Mouse (Mus musculus) neural tube, embryonic 14.5 days (tissue): ENCODE results near the gene Mrpl23. TPM values are rescaled to one million over a fixed set of nuclear protein-coding genes. Genes with fewer than 3 reads are reported as not detected.

ENCODE experiments used
- ATAC-seq: fragments of 200-750 bp; cut with Nextera tagmentation; 2 replicates; pipeline ENCODE4 v1.8.0; 2017; ENCODE audit warnings: low read depth, mild to moderate bottlenecking, moderate TSS enrichment, moderate library complexity
- H3K27ac ChIP-seq: fragments of 300-500 bp; sonication (generic); 2 replicates; pipeline ENCODE4 v1.5.1; 2014; ENCODE audit warnings: low read depth, mild to moderate bottlenecking, control low read depth, low read length, moderate library complexity, mixed read lengths
- H3K27me3 ChIP-seq: fragments of 300-500 bp; sonication (generic); 2 replicates; pipeline ENCODE4 v1.6.1; 2014; ENCODE audit warnings: low read length; ENCODE audit not compliant: control insufficient read depth, insufficient read depth
- H3K36me3 ChIP-seq: fragments of 300-500 bp; sonication (generic); 2 replicates; pipeline ENCODE4 v1.6.1; 2014; ENCODE audit warnings: low read length, mixed read lengths; ENCODE audit not compliant: control insufficient read depth, insufficient read depth
- H3K4me1 ChIP-seq: fragments of 300-500 bp; sonication (generic); 2 replicates; pipeline ENCODE4 v1.6.1; 2014; ENCODE audit warnings: low read length; ENCODE audit not compliant: control insufficient read depth, insufficient read depth
- H3K4me2 ChIP-seq: fragments of 300-500 bp; sonication (generic); 2 replicates; pipeline ENCODE4 v1.6.1; 2014; ENCODE audit warnings: mild to moderate bottlenecking, low read depth, low read length, control low read depth
- H3K4me3 ChIP-seq: fragments of 300-500 bp; sonication (generic); 2 replicates; pipeline ENCODE4 v1.5.1; 2014; ENCODE audit warnings: low read depth, low read length, control low read depth, mixed read lengths
- H3K9ac ChIP-seq: fragments of 300-500 bp; sonication (generic); replicated peaks from 2 replicates; pipeline ENCODE4 v1.6.1; 2014; ENCODE audit warnings: low read depth, mild to moderate bottlenecking, control low read depth, low read length, mixed read lengths
- H3K9me3 ChIP-seq: fragments of 300-500 bp; sonication (generic); 2 replicates; pipeline ENCODE4 v1.6.1; 2016; ENCODE audit warnings: low read length; ENCODE audit not compliant: control insufficient read depth
- WGBS: fragments of 180-500 bp; shearing (Covaris S2); extraction: QIAGEN DNeasy Blood & Tissue Kit; methylation state at CpG from one replicate; pipeline ENCODE4 v1.1.7; 2014; 5-methylcytosine and 5-hydroxymethylcytosine counted together
- polyA plus RNA-seq: library from polyadenylated mRNA; unstranded; fragments of >200 nt; fragmentation: Nextera tagmentation; extraction: Ambion mirVana; gene quantifications from 2 replicates; pipeline ENCODE4 v1.2.1, GENCODE M21; 2014

The Mrpl23 gene
- 16.0 and 21.4 TPM in 2 replicates for polyA plus RNA-seq

- peak; percentile 73 for ATAC-seq
- H3K4me3 ChIP-seq = peak within 1 kb of the TSS; percentile 73
Measured at GRCm38 (mm10) chr7:142532671-142533058, at the start of gene Mrpl23. Gene Mrpl23 (plus strand): TSS chr7:142532686.

GRCm38 (mm10) chr7:142483136-142483535 is 49.4 kb upstream of the Mrpl23 start:
- Histone ChIP-seq H3K4me1 (peaks cover 19% of the 10 kb centered on the region), H3K9me3 (no peaks in the 10 kb centered on the region), H3K9ac (no peak overlapping the region), H3K36me3 (no peaks in the 10 kb centered on the region), H3K4me3 (no peak overlapping the region), H3K4me2 (no peak overlapping the region), H3K27ac (no peak overlapping the region), H3K27me3 (no peaks in the 10 kb centered on the region)
- no peak for ATAC-seq
- WGBS = 60% methylated on average over 11 of the region's 11 CpGs

More at GRCm38 (mm10) chr7:142532671-142533058, at the start of gene Mrpl23:
- Histone ChIP-seq H3K36me3 (no peaks in the 10 kb centered on the region), H3K27me3 (no peaks in the 10 kb centered on the region), H3K4me2 (peak within 1 kb of the TSS; percentile 95), H3K9ac (peak within 1 kb of the TSS; percentile 75), H3K4me1 (peaks cover 4% of the 10 kb centered on the region; the same call in 1 of the 2 replicates), H3K9me3 (no peaks in the 10 kb centered on the region), H3K27ac (peak within 1 kb of the TSS; percentile 71)
- WGBS = 4% methylated on average over 17 of the region's 17 CpGs

- peaks cover 19% of the 10 kb centered on the region for H3K4me1 ChIP-seq
- H3K9me3 ChIP-seq = no peaks in the 10 kb centered on the region
- no peak overlapping the region for H3K4me2 ChIP-seq
- ATAC-seq = no peak
- H3K27me3 ChIP-seq = no peaks in the 10 kb centered on the region
- 81% methylated on average over 12 of the region's 12 CpGs for WGBS
- no peaks in the 10 kb centered on the region for H3K36me3 ChIP-seq
- H3K4me3 ChIP-seq = no peak overlapping the region
- H3K27ac ChIP-seq = no peak overlapping the region
- H3K9ac ChIP-seq = no peak overlapping the region
Measured at GRCm38 (mm10) chr7:142484780-142485179, 47.7 kb upstream of the Mrpl23 start.

- Histone ChIP-seq H3K9ac (no peak overlapping the region), H3K27ac (no peak overlapping the region), H3K4me3 (no peak overlapping the region), H3K4me2 (no peak overlapping the region), H3K4me1 (peaks cover 14% of the 10 kb centered on the region), H3K27me3 (no peaks in the 10 kb centered on the region), H3K9me3 (no peaks in the 10 kb centered on the region), H3K36me3 (no peaks in the 10 kb centered on the region)
- 59% methylated on average over 8 of the region's 8 CpGs for WGBS
- no peak for ATAC-seq
Measured at GRCm38 (mm10) chr7:142486751-142487162, 45.7 kb upstream of the Mrpl23 start.

GRCm38 (mm10) chr7:142487341-142487859 is 45.1 kb upstream of the Mrpl23 start:
- Histone ChIP-seq H3K36me3 (no peaks in the 10 kb centered on the region), H3K4me1 (peaks cover 8% of the 10 kb centered on the region), H3K4me2 (0 out of 2 replicates have a peak overlapping the region, but pooled peaks have one; percentile 19), H3K9me3 (no peaks in the 10 kb centered on the region), H3K27me3 (no peaks in the 10 kb centered on the region), H3K9ac (no peak overlapping the region), H3K4me3 (no peak overlapping the region), H3K27ac (peak overlapping the region; percentile 31; the same call in 1 of the 2 replicates)
- peak; percentile 78 for ATAC-seq
- WGBS = 5% methylated on average over 9 of the region's 9 CpGs

- H3K36me3 ChIP-seq = no peaks in the 10 kb centered on the region
- H3K27ac ChIP-seq = no peak overlapping the region
- H3K9ac ChIP-seq = no peak overlapping the region
- H3K4me3 ChIP-seq = no peak overlapping the region
- ATAC-seq = no peak
- H3K9me3 ChIP-seq = no peaks in the 10 kb centered on the region
- H3K27me3 ChIP-seq = no peaks in the 10 kb centered on the region
- 80% methylated on average over 3 of the region's 3 CpGs for WGBS
- no peak overlapping the region for H3K4me2 ChIP-seq
- peaks cover 7% of the 10 kb centered on the region for H3K4me1 ChIP-seq
Measured at GRCm38 (mm10) chr7:142488053-142488452, 44.4 kb upstream of the Mrpl23 start.

GRCm38 (mm10) chr7:142493535-142493934 is 39.0 kb upstream of the Mrpl23 start:
- no peaks in the 10 kb centered on the region for H3K4me1 ChIP-seq
- no peaks in the 10 kb centered on the region for H3K36me3 ChIP-seq
- no peaks in the 10 kb centered on the region for H3K9me3 ChIP-seq
- 72% methylated on average over 8 of the region's 8 CpGs for WGBS
- H3K27me3 ChIP-seq = no peaks in the 10 kb centered on the region
- H3K27ac ChIP-seq = no peak overlapping the region
- ATAC-seq = no peak
- no peak overlapping the region for H3K4me2 ChIP-seq
- H3K9ac ChIP-seq = no peak overlapping the region
- no peak overlapping the region for H3K4me3 ChIP-seq

GRCm38 (mm10) chr7:142496158-142496557 is 36.3 kb upstream of the Mrpl23 start:
- Histone ChIP-seq H3K9me3 (no peaks in the 10 kb centered on the region), H3K4me3 (no peak overlapping the region), H3K27me3 (no peaks in the 10 kb centered on the region), H3K4me1 (no peaks in the 10 kb centered on the region), H3K36me3 (no peaks in the 10 kb centered on the region), H3K4me2 (no peak overlapping the region), H3K27ac (no peak overlapping the region), H3K9ac (no peak overlapping the region)
- WGBS = 75% methylated on average over 3 of the region's 3 CpGs
- no peak for ATAC-seq

- H3K4me2 ChIP-seq = no peak overlapping the region
- H3K36me3 ChIP-seq = no peaks in the 10 kb centered on the region
- no peak for ATAC-seq
- H3K9ac ChIP-seq = no peak overlapping the region
- no peaks in the 10 kb centered on the region for H3K4me1 ChIP-seq
- no peak overlapping the region for H3K4me3 ChIP-seq
- no peaks in the 10 kb centered on the region for H3K9me3 ChIP-seq
- H3K27ac ChIP-seq = no peak overlapping the region
- WGBS = 83% methylated on average over 5 of the region's 5 CpGs
- H3K27me3 ChIP-seq = no peaks in the 10 kb centered on the region
Measured at GRCm38 (mm10) chr7:142496800-142497199, 35.7 kb upstream of the Mrpl23 start.
